Comparison of ENCODE assay signal across 9 mouse cellular contexts in genomic region chr14:73253453-73254251, GRCm38 (mm10). TPM values are rescaled to one million over a fixed set of nuclear protein-coding genes. Genes with fewer than 3 reads are reported as not detected.
DNase-seq lines count a peak whose midpoint lies in the region; ATAC-seq and TF ChIP-seq lines count a peak whose summit lies in the region.
"Had no signal": no experiment of that assay in that cellular context is flagged by ENCODE, and none has a peak within 500 bp of the region (broad histone marks: within the 10 kb centered on the region; RNA-seq: fewer than 3 reads in every experiment).

No protein-coding gene starts in this region.

- H3K4me3 ChIP-seq in layer of hippocampus, adult 2 months: no peak overlapping the region
- H3K4me3 ChIP-seq in embryonic facial prominence, embryonic 10.5 days: no peak overlapping the region
- H3K4me3 ChIP-seq: hindbrain, embryonic 15.5 days had no signal

- CTCF ChIA-PET in Patski (lab: Charles Lee): interaction anchor here (1.0 kb wide), 1 partner anchor 8 kb away, joined by 5 read pairs; no protein-coding TSS in a partner anchor

- peak overlapping the region; percentile 49; the same call in 1 of the 2 replicates for H3K27ac ChIP-seq in layer of hippocampus, adult 2 months
- H3K27ac ChIP-seq in embryonic facial prominence, embryonic 10.5 days (replicated peaks): no peak overlapping the region
- H3K27ac ChIP-seq: hindbrain, embryonic 15.5 days had no signal

- ATAC-seq in Patski: peak; percentile 95

- no peaks in the 10 kb centered on the region for H3K36me3 ChIP-seq in embryonic facial prominence, embryonic 10.5 days (replicated peaks)
- H3K36me3 ChIP-seq: hindbrain, embryonic 15.5 days had no signal

- H3K9me3 ChIP-seq in embryonic facial prominence, embryonic 10.5 days: no peaks in the 10 kb centered on the region
- H3K9me3 ChIP-seq: hindbrain, embryonic 15.5 days had no signal

- in situ Hi-C loops in Patski (cut with MboI; ENCODE audit: low pct_unique_long_range_greater_than_20kb): no loop called here

- POLR2A ChIA-PET in Patski (lab: Charles Lee): interaction anchor here (1.0 kb wide), 1 partner anchor 19 kb away, joined by 3 read pairs; no protein-coding TSS in a partner anchor

- 49% methylated on average over 6 of the region's 6 CpGs for WGBS in embryonic facial prominence, embryonic 10.5 days

- H3K4me1 ChIP-seq in embryonic facial prominence, embryonic 10.5 days: peaks cover 11% of the 10 kb centered on the region
- H3K4me1 ChIP-seq: hindbrain, embryonic 15.5 days had no signal

- DNase-seq in layer of hippocampus, adult 2 months (ENCODE audit: low spot score in 2 of 2): no peak
- no peak for DNase-seq in layer of hippocampus, postnatal 36 days
- DNase-seq in Patski (ENCODE audit: low read depth, low spot score): peak; percentile 87
- DNase-seq in kidney, adult 8-10 months: peak; percentile 80 to 90
- peak; percentile 24 for DNase-seq in lung, postnatal 36 days
- no peak for DNase-seq in spleen, adult 18-20 months
- DNase-seq in frontal cortex, adult 2 months (ENCODE audit: extremely low spot score in 1 of 2, low spot score in 1 of 2): no peak
- no peak for DNase-seq in embryonic facial prominence, embryonic 10.5 days (ENCODE audit: low spot score)

- H3K27me3 ChIP-seq in Patski: no peaks in the 10 kb centered on the region
- H3K27me3 ChIP-seq in embryonic facial prominence, embryonic 10.5 days (replicated peaks; ENCODE audit: low read depth, poor library complexity, severe bottlenecking): no peaks in the 10 kb centered on the region
- H3K27me3 ChIP-seq: hindbrain, embryonic 15.5 days had no signal

- no peak for TF ChIP-seq CTCF in layer of hippocampus, adult 2 months (conservative IDR thresholded peaks at IDR 0.05)
- TF ChIP-seq CTCF in Patski (IDR thresholded peaks at IDR 0.05): no peak

RNA-seq across cellular contexts. Expression of gene Lpar6, which starts 16.0 kb away (rescaled TPM):
- total RNA-seq in layer of hippocampus, adult 2 months (2021): 1 to 10 TPM; 1.7 to 1.9 TPM
- total RNA-seq in layer of hippocampus, postnatal 36 days (2021): 1 to 10 TPM; 1.6 to 1.8 TPM
- polyA plus RNA-seq in Patski (2021): 8.8 TPM
- 3.3 and 3.9 TPM in 2 replicates for polyA plus RNA-seq in frontal cortex, adult 2 months (2012; rRNA removed)
- polyA plus RNA-seq in embryonic facial prominence, embryonic 10.5 days (2016; fragmentation: Nextera tagmentation; extraction: Ambion mirVana): 18.0 and 18.1 TPM in 2 replicates

Comparison
In these comparisons a context has a peak if more than half of its experiments do, and no peak if none do; other contexts are left out.
1. DNase-seq: peak in Patski (single experiment), kidney, adult 8-10 months (2 of 2) and lung, postnatal 36 days (single experiment); none in layer of hippocampus, adult 2 months (0 of 2), layer of hippocampus, postnatal 36 days (0 of 2), spleen, adult 18-20 months (0 of 2), frontal cortex, adult 2 months (0 of 2) and embryonic facial prominence, embryonic 10.5 days (single experiment).